Mouse (Mus musculus) bone marrow macrophage, adult 2 months (primary cell): Measurements from ENCODE around the gene Lrsam1.

Source experiments
- CTCF ChIP-seq: IDR thresholded peaks from 2 replicates; pipeline ENCODE4 v1.5.1; 2012; ENCODE audit warnings: low read depth, mild to moderate bottlenecking, low read length, moderate library complexity
- POLR2A ChIP-seq: IDR thresholded peaks from 2 replicates; pipeline ENCODE4 v1.6.1; 2012; ENCODE audit warnings: mild to moderate bottlenecking, low read depth, low read length, borderline replicate concordance

DNA sequence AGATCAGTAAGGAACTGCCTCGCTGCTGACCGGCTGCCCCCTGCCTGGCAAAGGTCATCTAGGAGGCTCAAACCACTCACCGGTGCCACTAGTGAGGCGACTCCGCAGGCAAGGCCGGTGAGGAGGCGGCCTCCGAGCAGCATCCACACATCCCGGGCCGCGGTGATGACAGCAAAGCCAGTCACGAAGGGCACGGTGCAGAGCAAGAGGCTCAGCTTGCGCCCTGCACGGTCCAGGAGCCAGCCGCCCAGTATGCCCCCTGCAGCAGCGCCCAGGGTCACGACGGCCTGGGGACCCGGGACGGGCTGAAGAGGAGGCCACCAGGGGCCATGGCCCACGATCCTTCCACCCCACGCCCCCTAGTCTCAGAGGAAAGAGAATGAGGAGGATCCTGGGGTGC, 19.9 kb upstream of the Lrsam1 start:
- TF ChIP-seq CTCF (no peak), POLR2A (no peak)
